Mouse (Mus musculus) G1E (cell line): ENCODE data around the gene Msl2. TPM values are rescaled to one million over a fixed set of nuclear protein-coding genes. Genes with fewer than 3 reads are reported as not detected.

Source experiments
- ATAC-seq: 2 replicates; pipeline ENCODE4 v1.8.0; 2016; ENCODE audit warnings: mild to moderate bottlenecking; ENCODE audit not compliant: insufficient number of reproducible peaks, poor library complexity, low FRiP score, severe bottlenecking; ENCODE audit errors: extremely low read depth
- DNase-seq: peaks from one replicate; pipeline ENCODE4 v3.0.0; 2012; ENCODE audit warnings: low spot score
- H3K27me3 ChIP-seq: 2 replicates; pipeline ENCODE4 v1.6.1; 2012; ENCODE audit warnings: mild to moderate bottlenecking, low read length, inconsistent platforms; ENCODE audit not compliant: insufficient read depth
- H3K36me3 ChIP-seq: replicated peaks from 2 replicates; pipeline ENCODE3; 2012; ENCODE audit warnings: mild to moderate bottlenecking, inconsistent platforms
- H3K4me1 ChIP-seq: 2 replicates; pipeline ENCODE4 v1.6.1; 2012; ENCODE audit warnings: low read depth, low read length, inconsistent platforms, mixed read lengths; ENCODE audit not compliant: insufficient read depth
- H3K4me3 ChIP-seq: 2 replicates; pipeline ENCODE4 v1.5.1; 2012; ENCODE audit warnings: low read depth, mild to moderate bottlenecking, inconsistent platforms, low read length, moderate library complexity, mixed read lengths
- H3K9me3 ChIP-seq: replicated peaks from 2 replicates; pipeline ENCODE4 v1.6.1; 2012; ENCODE audit warnings: inconsistent platforms
- CTCF ChIP-seq: IDR thresholded peaks from 2 replicates; pipeline ENCODE4 v1.5.1; 2012; ENCODE audit warnings: low read depth, low read length, inconsistent platforms, mixed read lengths
- GATA1 ChIP-seq: IDR thresholded peaks from 2 replicates; pipeline ENCODE4 v1.6.1; 2012; ENCODE audit warnings: borderline replicate concordance, low read length, inconsistent platforms, mixed read lengths
- GATA2 ChIP-seq: IDR thresholded peaks from 2 replicates; pipeline ENCODE4 v1.6.1; 2012; ENCODE audit warnings: low read depth, low read length, inconsistent platforms, borderline replicate concordance
- POLR2AphosphoS5 ChIP-seq: IDR thresholded peaks from 2 replicates; pipeline ENCODE4 v1.6.1; 2012; ENCODE audit warnings: low read depth, low read length, inconsistent platforms; ENCODE audit not compliant: insufficient replicate concordance
- TAL1 ChIP-seq: conservative IDR thresholded peaks from 2 replicates; pipeline ENCODE4 v1.6.1; 2012; ENCODE audit warnings: low read depth, low read length, inconsistent platforms, mixed read lengths
- polyA plus RNA-seq: library from polyadenylated mRNA; stranded (reverse); fragments of >175 nt; gene quantifications from 2 replicates; pipeline ENCODE4 v1.2.3, GENCODE M21; 2012
- total RNA-seq, 2 experiments: library from RNA; stranded (forward) in 1 of 2; stranded (reverse) in 1 of 2; fragments of 200-1000 nt in 1 of 2; fragments of >200 nt in 1 of 2; fragmentation: Nextera tagmentation in 1 of 2; gene quantifications; 2 replicates each; pipeline ENCODE4 v1.2.3; 2014 to 2017

The Msl2 gene
- total and polyA plus RNA-seq, 3 experiments, result 21.7 to 111 (median 29.1) TPM

GRCm38 (mm10) chr9:101105735-101106134, 31.8 kb downstream of the Msl2 start:
- no peak overlapping the region for H3K4me3 ChIP-seq
- DNase-seq (no peak), ATAC-seq (no peak)
- peaks cover 11% of the 10 kb centered on the region; the same call in 1 of the 2 replicates for H3K4me1 ChIP-seq
- TF ChIP-seq GATA1 (no peak), CTCF (no peak), GATA2 (no peak), TAL1 (no peak), POLR2AphosphoS5 (no peak)
- peaks cover 43% of the 10 kb centered on the region for H3K36me3 ChIP-seq
- H3K27me3 ChIP-seq, result no peaks in the 10 kb centered on the region
- no peaks in the 10 kb centered on the region for H3K9me3 ChIP-seq

- no peaks in the 10 kb centered on the region; the same call in 1 of the 2 replicates for H3K4me1 ChIP-seq
- H3K4me3 ChIP-seq, result no peak overlapping the region
- no peak for DNase-seq
- H3K36me3 ChIP-seq, result peaks cover 27% of the 10 kb centered on the region
- ATAC-seq, result no peak
- no peaks in the 10 kb centered on the region for H3K27me3 ChIP-seq
- no peak for TF ChIP-seq GATA1
- TF ChIP-seq POLR2AphosphoS5, result no peak
- TF ChIP-seq GATA2, result no peak
- no peak for TF ChIP-seq CTCF
- TF ChIP-seq TAL1, result no peak
- no peaks in the 10 kb centered on the region for H3K9me3 ChIP-seq
Observed at GRCm38 (mm10) chr9:101107386-101107785, 33.5 kb downstream of the Msl2 start.

- peaks cover 20% of the 10 kb centered on the region for H3K36me3 ChIP-seq
- peaks cover 13% of the 10 kb centered on the region for H3K4me1 ChIP-seq
- no peaks in the 10 kb centered on the region for H3K9me3 ChIP-seq
- no peak for ATAC-seq
- DNase-seq, result no peak
- H3K4me3 ChIP-seq, result no peak overlapping the region
- TF ChIP-seq GATA1 (no peak), CTCF (no peak), TAL1 (no peak), GATA2 (no peak), POLR2AphosphoS5 (no peak)
- H3K27me3 ChIP-seq, result no peaks in the 10 kb centered on the region
Observed at GRCm38 (mm10) chr9:101110013-101110412, 36.1 kb downstream of the Msl2 start.

GRCm38 (mm10) chr9:101113317-101113716, 39.4 kb downstream of the Msl2 start:
- TF ChIP-seq TAL1 (no peak), CTCF (no peak), POLR2AphosphoS5 (no peak), GATA1 (no peak), GATA2 (no peak)
- Histone ChIP-seq H3K4me1 (peaks cover 14% of the 10 kb centered on the region), H3K27me3 (no peaks in the 10 kb centered on the region), H3K36me3 (peaks cover 3% of the 10 kb centered on the region), H3K9me3 (no peaks in the 10 kb centered on the region), H3K4me3 (no peak overlapping the region)
- ATAC-seq, result no peak
- no peak for DNase-seq

- ATAC-seq (peak; percentile 61), DNase-seq (peak; percentile 11)
Observed at GRCm38 (mm10) chr9:101114182-101114884, 40.4 kb downstream of the Msl2 start.

GRCm38 (mm10) chr9:101143635-101144034, 69.7 kb downstream of the Msl2 start:
- no peaks in the 10 kb centered on the region for H3K27me3 ChIP-seq
- H3K9me3 ChIP-seq, result no peaks in the 10 kb centered on the region
- ATAC-seq (no peak), DNase-seq (no peak)
- H3K36me3 ChIP-seq, result no peaks in the 10 kb centered on the region
- no peak for TF ChIP-seq GATA2
- no peak for TF ChIP-seq GATA1
- TF ChIP-seq TAL1, result no peak
- TF ChIP-seq CTCF, result no peak
- no peak for TF ChIP-seq POLR2AphosphoS5
- H3K4me3 ChIP-seq, result no peak overlapping the region
- no peaks in the 10 kb centered on the region for H3K4me1 ChIP-seq

More at GRCm38 (mm10) chr9:101114182-101114884, 40.4 kb downstream of the Msl2 start:
- Histone ChIP-seq H3K27me3 (no peaks in the 10 kb centered on the region), H3K9me3 (no peaks in the 10 kb centered on the region), H3K4me3 (no peak overlapping the region; the same call in 1 of the 2 replicates), H3K36me3 (peaks cover 3% of the 10 kb centered on the region), H3K4me1 (peaks cover 14% of the 10 kb centered on the region)
- TF ChIP-seq GATA2 (no peak), GATA1 (no peak), CTCF (no peak), TAL1 (peak; percentile 35), POLR2AphosphoS5 (no peak)
